Mouse (Mus musculus) heart, postnatal 0 days (tissue): ENCODE measurements at regions not wholly inside any gene's neighbourhood (a gene's known extent, or its start where the extent isn't known, plus 50 kb on each side); places are given as distances from the start of the nearest gene placed in this dataset.

ENCODE experiments used
- ATAC-seq: fragments of 200-750 bp; cut with Nextera tagmentation; 2 replicates; pipeline ENCODE4 v1.8.0; 2017; ENCODE audit warnings: low read depth, moderate number of reproducible peaks, moderate library complexity; ENCODE audit not compliant: insufficient read depth
- DNase-seq: peaks from one replicate; pipeline ENCODE4 v3.0.0-alpha.2; 2016; ENCODE audit warnings: low spot score
- H3K27ac ChIP-seq: fragments of 300-500 bp; sonication (generic); 2 replicates; pipeline ENCODE4 v1.5.1; 2014; ENCODE audit warnings: low read depth, mild to moderate bottlenecking
- H3K27me3 ChIP-seq: fragments of 300-500 bp; sonication (generic); 2 replicates; pipeline ENCODE4 v1.6.1; 2014; ENCODE audit warnings: low read length, mixed read lengths; ENCODE audit not compliant: control insufficient read depth, insufficient read depth
- H3K36me3 ChIP-seq: fragments of 300-500 bp; sonication (generic); replicated peaks from 2 replicates; pipeline ENCODE4 v1.6.1; 2014; ENCODE audit warnings: low read length, mixed read lengths; ENCODE audit not compliant: control insufficient read depth, insufficient read depth
- H3K4me1 ChIP-seq: fragments of 300-500 bp; sonication (generic); 2 replicates; pipeline ENCODE4 v1.6.1; 2014; ENCODE audit warnings: antibody characterized with exemption; ENCODE audit not compliant: control insufficient read depth, insufficient read depth
- H3K4me2 ChIP-seq: fragments of 300-500 bp; sonication (generic); 2 replicates; pipeline ENCODE4 v1.6.1; 2014; ENCODE audit warnings: low read depth, mild to moderate bottlenecking, low read length, moderate library complexity
- H3K4me3 ChIP-seq: fragments of 300-500 bp; sonication (generic); 2 replicates; pipeline ENCODE4 v1.5.1; 2014; ENCODE audit warnings: low read depth, low read length
- H3K9ac ChIP-seq: fragments of 300-500 bp; sonication (generic); replicated peaks from 2 replicates; pipeline ENCODE4 v1.6.1; 2014; ENCODE audit warnings: low read depth, low read length, mixed read lengths
- H3K9me3 ChIP-seq: fragments of 300-500 bp; sonication (generic); replicated peaks from 2 replicates; pipeline ENCODE4 v1.6.1; 2016; ENCODE audit warnings: low read length; ENCODE audit not compliant: control insufficient read depth
- CTCF ChIP-seq: IDR thresholded peaks from 2 replicates; pipeline ENCODE4 v1.5.1; 2016; ENCODE audit warnings: antibody characterized with exemption, control low read depth, low read depth
- EP300 ChIP-seq: IDR thresholded peaks from 2 replicates; pipeline ENCODE4 v1.6.1; 2016; ENCODE audit warnings: antibody characterized with exemption, low read depth
- WGBS: fragments of 180-500 bp; shearing (Covaris S2); extraction: QIAGEN DNeasy Blood & Tissue Kit; methylation state at CpG from one replicate; pipeline ENCODE4 v1.1.7; 2014; 5-methylcytosine and 5-hydroxymethylcytosine counted together

DNA sequence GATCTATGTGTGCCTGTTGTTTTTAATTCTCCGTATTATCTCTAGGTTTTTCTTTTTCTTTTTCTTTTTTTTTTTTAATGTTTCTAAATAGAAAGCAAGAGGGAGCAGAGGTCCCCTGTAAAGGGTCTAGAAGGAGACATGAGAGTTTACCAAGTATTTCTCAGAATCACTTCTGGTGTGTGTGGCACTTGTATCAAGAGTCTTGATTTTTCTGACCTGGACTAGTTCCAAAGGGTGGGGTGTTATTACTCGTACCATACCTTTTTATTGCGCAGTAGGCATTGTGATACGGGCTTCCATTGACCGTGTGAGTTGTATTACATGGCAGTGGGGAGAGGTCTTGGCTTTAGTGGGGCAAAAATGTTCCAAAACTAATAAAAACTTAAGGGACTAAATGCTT is 63.2 kb upstream of the Bmp6 start:
- no peak for ATAC-seq
- no peak for TF ChIP-seq CTCF
- no peak for TF ChIP-seq EP300

DNA sequence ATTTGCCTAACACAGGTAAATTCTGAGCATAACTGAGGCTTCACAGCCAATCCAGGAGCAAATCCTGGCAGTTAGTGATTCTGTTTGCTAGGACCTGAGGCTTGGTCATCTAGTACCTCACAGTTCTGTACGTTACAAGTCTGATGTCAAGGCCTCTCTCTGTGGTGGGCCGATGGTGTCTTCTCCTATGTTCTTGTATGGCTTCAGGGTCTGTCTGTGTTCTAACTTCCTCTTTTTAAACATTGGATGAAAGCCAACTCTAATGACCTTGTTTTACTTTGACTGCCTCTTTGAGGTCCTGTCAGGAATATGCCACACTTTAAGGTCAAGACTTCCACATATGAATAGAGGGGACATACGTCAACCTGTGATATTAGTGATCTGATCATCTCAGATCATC is 56.9 kb upstream of the Bmp6 start:
- 75% methylated on average over 3 of the region's 3 CpGs for WGBS

More for the DNA sequence above, 63.2 kb upstream of the Bmp6 start:
- DNase-seq: no peak
- Histone ChIP-seq H3K4me3 (no peak overlapping the region), H3K9me3 (0 out of 2 replicates have a peak, but pooled peaks cover 4% of the 10 kb centered on the region), H3K4me1 (no peaks in the 10 kb centered on the region), H3K27me3 (no peaks in the 10 kb centered on the region), H3K9ac (no peak overlapping the region), H3K36me3 (no peaks in the 10 kb centered on the region), H3K4me2 (no peak overlapping the region), H3K27ac (no peak overlapping the region)
- 79% methylated on average over 5 of the region's 5 CpGs for WGBS

DNA sequence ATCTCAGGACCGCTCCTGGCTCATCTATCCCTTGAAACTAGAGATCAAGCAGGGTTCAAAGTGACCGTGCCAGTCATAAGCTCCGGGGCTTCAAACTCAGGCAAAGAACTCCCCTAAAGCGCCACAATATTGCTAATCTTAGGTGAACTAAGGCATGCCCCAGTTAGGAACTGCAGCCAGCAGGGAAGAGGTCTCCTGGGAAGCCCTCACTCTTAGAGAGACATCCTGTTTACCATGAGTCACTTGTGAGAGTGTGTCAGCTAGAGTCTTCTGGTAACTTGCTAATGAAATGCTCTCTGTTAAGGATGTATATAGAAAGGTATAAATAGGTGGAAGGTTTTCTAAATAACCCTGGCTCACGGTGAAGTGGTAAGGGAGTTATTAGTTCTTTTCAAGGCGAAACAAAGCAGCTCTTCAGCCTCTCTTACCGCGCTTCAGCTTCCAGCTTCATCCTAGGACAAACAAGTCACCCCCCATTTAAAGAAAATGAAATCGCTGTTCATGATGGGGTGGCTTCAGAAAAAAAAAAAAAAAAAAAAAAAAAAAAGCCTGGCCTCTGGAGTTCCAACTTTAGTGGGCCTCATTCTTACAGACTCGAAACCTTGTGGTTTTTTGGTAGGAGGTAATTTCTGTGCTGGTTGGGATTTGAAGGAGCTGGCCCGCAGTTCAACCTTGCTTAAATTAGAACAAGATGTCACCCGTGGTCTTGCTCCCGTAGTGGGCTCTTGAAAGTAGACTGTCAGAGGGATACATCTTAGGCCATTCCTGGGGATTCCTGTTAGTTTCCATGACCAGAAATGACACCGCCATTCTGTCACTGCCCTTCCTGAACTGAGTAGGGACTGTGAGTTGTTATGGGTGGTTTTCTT is 56.1 kb upstream of the Bmp6 start:
- H3K27me3 ChIP-seq: no peaks in the 10 kb centered on the region
- no peak overlapping the region for H3K4me3 ChIP-seq
- no peak overlapping the region for H3K27ac ChIP-seq
- no peak for DNase-seq
- TF ChIP-seq EP300: no peak
- no peak for TF ChIP-seq CTCF
- H3K9ac ChIP-seq: no peak overlapping the region
- no peak for ATAC-seq
- no peak overlapping the region for H3K4me2 ChIP-seq
- 71% methylated on average over 14 of the region's 14 CpGs for WGBS
- H3K9me3 ChIP-seq: 0 out of 2 replicates have a peak, but pooled peaks cover 4% of the 10 kb centered on the region
- H3K36me3 ChIP-seq: no peaks in the 10 kb centered on the region
- no peaks in the 10 kb centered on the region for H3K4me1 ChIP-seq

More for the DNA sequence above, 56.9 kb upstream of the Bmp6 start:
- H3K9ac ChIP-seq: no peak overlapping the region
- H3K9me3 ChIP-seq: 0 out of 2 replicates have a peak, but pooled peaks cover 4% of the 10 kb centered on the region
- H3K27me3 ChIP-seq: no peaks in the 10 kb centered on the region
- no peak overlapping the region for H3K4me2 ChIP-seq
- no peak for DNase-seq
- H3K27ac ChIP-seq: no peak overlapping the region
- no peaks in the 10 kb centered on the region for H3K4me1 ChIP-seq
- H3K4me3 ChIP-seq: no peak overlapping the region
- ATAC-seq: no peak
- TF ChIP-seq EP300 (no peak), CTCF (no peak)
- H3K36me3 ChIP-seq: no peaks in the 10 kb centered on the region

DNA sequence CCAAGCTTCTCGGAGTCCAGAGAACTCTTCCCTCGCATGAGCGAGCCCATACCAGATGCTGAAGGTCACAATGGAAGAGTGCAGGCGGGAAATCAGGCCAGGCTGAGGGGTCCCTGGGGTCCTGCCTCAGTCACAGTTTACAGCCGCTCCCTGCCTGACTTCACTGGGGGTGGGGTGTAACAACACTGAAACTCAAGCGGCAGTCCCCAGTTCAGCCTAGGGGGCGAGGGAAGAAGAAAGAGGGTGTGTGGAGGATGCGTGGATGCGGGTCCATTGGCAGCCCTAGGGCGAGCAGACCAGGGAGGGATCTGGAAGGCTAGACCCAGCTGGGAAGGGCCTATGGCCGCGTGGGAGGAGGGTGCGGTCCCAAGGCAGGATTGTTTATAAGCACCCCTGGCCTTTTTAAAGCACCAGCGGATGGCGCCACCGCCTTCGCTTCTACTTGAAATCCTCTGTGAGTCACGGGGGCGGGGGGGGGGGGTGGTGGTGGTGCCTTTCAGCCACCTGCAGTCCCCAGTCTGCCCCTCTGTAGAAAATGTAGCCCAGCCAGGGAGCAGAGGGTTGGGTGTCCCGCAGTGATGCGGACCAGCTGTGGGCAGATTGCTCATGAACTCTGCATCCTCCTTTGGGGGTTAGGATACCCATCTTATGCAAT is 54.5 kb upstream of the Bmp6 start:
- Histone ChIP-seq H3K27me3 (no peaks in the 10 kb centered on the region), H3K4me2 (peak overlapping the region; percentile 15), H3K9me3 (0 out of 2 replicates have a peak, but pooled peaks cover 4% of the 10 kb centered on the region), H3K9ac (no peak overlapping the region), H3K4me1 (no peaks in the 10 kb centered on the region), H3K36me3 (no peaks in the 10 kb centered on the region), H3K27ac (no peak overlapping the region), H3K4me3 (no peak overlapping the region)
- TF ChIP-seq CTCF (no peak), EP300 (no peak)
- WGBS: 41% methylated on average over 20 of the region's 21 CpGs
- DNase-seq: no peak
- no peak for ATAC-seq

DNA sequence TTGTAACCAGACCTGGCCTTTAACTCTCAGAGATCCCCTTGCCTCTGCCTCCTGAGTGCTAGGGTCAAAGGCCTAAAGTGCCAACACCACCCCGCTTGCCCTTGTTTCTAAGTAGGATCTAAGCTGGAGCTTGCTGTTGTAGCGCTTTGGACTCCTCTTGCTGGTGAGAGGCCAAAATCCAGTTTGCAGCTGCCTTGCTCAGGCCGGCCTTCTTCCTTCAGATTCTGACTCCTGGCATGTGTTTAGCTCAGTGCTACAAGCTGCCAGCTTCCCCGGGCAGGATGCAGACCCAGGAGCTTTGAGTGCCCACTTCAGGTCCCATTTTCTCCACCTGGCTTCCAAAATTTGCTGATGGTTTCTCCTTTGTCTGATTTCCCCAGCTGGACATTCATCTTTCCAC is 53.4 kb upstream of the Bmp6 start:
- DNase-seq: no peak
- no peak overlapping the region for H3K9ac ChIP-seq
- no peak overlapping the region for H3K4me3 ChIP-seq
- no peak overlapping the region for H3K4me2 ChIP-seq
- no peak for TF ChIP-seq CTCF
- no peak for TF ChIP-seq EP300
- 76% methylated on average over 4 of the region's 4 CpGs for WGBS
- no peaks in the 10 kb centered on the region for H3K36me3 ChIP-seq
- H3K27ac ChIP-seq: no peak overlapping the region
- H3K4me1 ChIP-seq: no peaks in the 10 kb centered on the region
- no peaks in the 10 kb centered on the region for H3K9me3 ChIP-seq
- ATAC-seq: no peak
- no peaks in the 10 kb centered on the region for H3K27me3 ChIP-seq
